Mouse (Mus musculus) stomach, postnatal 0 days (tissue): ENCODE measurements around the gene Cd151.

ENCODE experiments used
- CTCF ChIP-seq: IDR thresholded peaks from 2 replicates; pipeline ENCODE4 v1.5.1; 2016; ENCODE audit warnings: antibody characterized with exemption, low read depth, mild to moderate bottlenecking, moderate library complexity
- EP300 ChIP-seq: optimal IDR thresholded peaks from 2 replicates; pipeline ENCODE3; 2016; ENCODE audit warnings: antibody characterized with exemption

DNA sequence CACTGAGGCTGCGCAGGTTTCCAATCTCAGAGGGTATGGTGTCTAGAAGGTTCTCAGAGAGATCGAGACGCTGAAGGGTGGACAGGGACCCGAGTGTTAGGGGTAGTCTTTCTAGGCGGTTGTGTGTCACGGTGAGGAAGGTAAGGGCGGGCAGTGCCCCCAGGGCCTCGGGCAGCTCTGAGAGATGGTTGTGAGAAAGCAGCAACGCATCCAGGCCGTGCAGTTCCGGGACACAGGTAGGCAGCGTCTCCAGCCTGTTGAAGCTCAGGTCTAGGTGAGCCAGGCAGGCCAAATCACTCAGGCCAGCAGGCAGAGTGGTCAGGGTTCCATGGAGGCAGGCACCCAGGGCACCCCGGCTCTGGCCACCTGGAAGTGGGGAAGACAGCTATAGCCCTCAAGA lies 25.0 kb upstream of the Cd151 start:
- TF ChIP-seq CTCF (no peak), EP300 (no peak)
